Mouse (Mus musculus): ENCODE data around the gene Gpr35. TPM values are rescaled to one million over a fixed set of nuclear protein-coding genes. Genes with fewer than 3 reads are reported as not detected.
"Not testable (repeated sequence)": the region's sequence is repeated elsewhere in the genome, so short reads cannot be mapped to it uniquely, and the experiment has no call there.

The Gpr35 gene
- polyA plus RNA-seq, 1 experiment, result 1.0 TPM

- H3K79me2 ChIP-seq (ENCODE audit: control insufficient read depth, insufficient read depth), result peaks cover 22% of the 10 kb centered on the region
- peaks cover 6% of the 10 kb centered on the region for H3K36me3 ChIP-seq (ENCODE audit: control insufficient read depth, insufficient read depth)
- TF ChIP-seq POLR2AphosphoS2 (IDR thresholded peaks at IDR 0.05; ENCODE audit: insufficient read length, low read depth) (no peak), USF1 (IDR thresholded peaks at IDR 0.05; ENCODE audit: low read depth) (no peak), E2F4 (IDR thresholded peaks at IDR 0.05; ENCODE audit: insufficient read depth) (no peak), TCF3 (IDR thresholded peaks at IDR 0.05; ENCODE audit: insufficient read length, low read depth) (no peak), SRF (IDR thresholded peaks at IDR 0.05; ENCODE audit: control insufficient read depth, insufficient read length, low read depth) (no peak), CEBPB (IDR thresholded peaks at IDR 0.05; ENCODE audit: insufficient read depth, poor library complexity, severe bottlenecking) (no peak), MYOD1 (IDR thresholded peaks at IDR 0.05; ENCODE audit: control insufficient read depth in 1 of 3, insufficient read length in 2 of 3, low read depth in 2 of 3) (no peak), MYOG (IDR thresholded peaks at IDR 0.05; ENCODE audit: control insufficient read depth in 1 of 3, insufficient read depth in 1 of 3, insufficient read length in 2 of 3, low read depth in 2 of 3) (no peak), MAX (IDR thresholded peaks at IDR 0.05; ENCODE audit: low read depth) (no peak), REST (IDR thresholded peaks at IDR 0.05; ENCODE audit: insufficient read depth, insufficient read length) (no peak), POLR2A (IDR thresholded peaks at IDR 0.05; ENCODE audit: insufficient read length, low read depth) (no peak), TCF12 (IDR thresholded peaks at IDR 0.05; ENCODE audit: insufficient read depth, poor library complexity, severe bottlenecking) (no peak)
- H3K27me3 ChIP-seq (ENCODE audit: control insufficient read depth, insufficient read depth, insufficient read length), result no peaks in the 10 kb centered on the region
- H3K4me2 ChIP-seq (ENCODE audit: low read depth), result no peak overlapping the region
- no peak overlapping the region for H3ac ChIP-seq (ENCODE audit: control insufficient read depth, insufficient read length)
- no peak overlapping the region for H3K4me3 ChIP-seq
Measured at GRCm38 (mm10) chr1:92939746-92940145, 10.9 kb upstream of the Gpr35 start.

- peaks cover 6% of the 10 kb centered on the region for H3K36me3 ChIP-seq (ENCODE audit: control insufficient read depth, insufficient read depth)
- TF ChIP-seq TCF3 (IDR thresholded peaks at IDR 0.05; ENCODE audit: insufficient read length, low read depth) (no peak), SRF (IDR thresholded peaks at IDR 0.05; ENCODE audit: control insufficient read depth, insufficient read length, low read depth) (no peak), REST (IDR thresholded peaks at IDR 0.05; ENCODE audit: insufficient read depth, insufficient read length) (no peak), CEBPB (IDR thresholded peaks at IDR 0.05; ENCODE audit: insufficient read depth, poor library complexity, severe bottlenecking) (no peak)
- H3K79me2 ChIP-seq (ENCODE audit: control insufficient read depth, insufficient read depth), result no peaks in the 10 kb centered on the region
- no peak overlapping the region for H3K4me2 ChIP-seq (ENCODE audit: low read depth)
- no peak overlapping the region for H3ac ChIP-seq (ENCODE audit: control insufficient read depth, insufficient read length)
- H3K4me3 ChIP-seq, result no peak overlapping the region
- H3K27me3 ChIP-seq (ENCODE audit: control insufficient read depth, insufficient read depth, insufficient read length), result no peaks in the 10 kb centered on the region
Measured at GRCm38 (mm10) chr1:92943219-92943989, 7.3 kb upstream of the Gpr35 start.

GRCm38 (mm10) chr1:92947966-92948365 is 2.7 kb upstream of the Gpr35 start:
- TF ChIP-seq SRF (IDR thresholded peaks at IDR 0.05; ENCODE audit: control insufficient read depth, insufficient read length, low read depth), result no peak
- TF ChIP-seq E2F4 (IDR thresholded peaks at IDR 0.05; ENCODE audit: insufficient read depth), result no peak
- TF ChIP-seq TCF12 (IDR thresholded peaks at IDR 0.05; ENCODE audit: insufficient read depth, poor library complexity, severe bottlenecking), result no peak
- no peaks in the 10 kb centered on the region for H3K27me3 ChIP-seq (ENCODE audit: control insufficient read depth, insufficient read depth, insufficient read length)
- no peak overlapping the region for H3ac ChIP-seq (ENCODE audit: control insufficient read depth, insufficient read length)
- no peaks in the 10 kb centered on the region for H3K36me3 ChIP-seq (ENCODE audit: control insufficient read depth, insufficient read depth)
- no peaks in the 10 kb centered on the region for H3K79me2 ChIP-seq (ENCODE audit: control insufficient read depth, insufficient read depth)
- no peak overlapping the region for H3K4me3 ChIP-seq
- H3K4me2 ChIP-seq (ENCODE audit: low read depth), result no peak overlapping the region

- Histone ChIP-seq H3K36me3 (ENCODE audit: control insufficient read depth, insufficient read depth) (no peaks in the 10 kb centered on the region), H3K27me3 (ENCODE audit: control insufficient read depth, insufficient read depth, insufficient read length) (no peaks in the 10 kb centered on the region), H3ac (ENCODE audit: control insufficient read depth, insufficient read length) (no peak overlapping the region), H3K4me3 (no peak overlapping the region), H3K79me2 (ENCODE audit: control insufficient read depth, insufficient read depth) (no peaks in the 10 kb centered on the region), H3K4me2 (ENCODE audit: low read depth) (no peak overlapping the region)
- no peak for TF ChIP-seq SRF (IDR thresholded peaks at IDR 0.05; ENCODE audit: control insufficient read depth, insufficient read length, low read depth)
- TF ChIP-seq TCF12 (IDR thresholded peaks at IDR 0.05; ENCODE audit: insufficient read depth, poor library complexity, severe bottlenecking), result no peak
- no peak for TF ChIP-seq REST (IDR thresholded peaks at IDR 0.05; ENCODE audit: insufficient read depth, insufficient read length)
- no peak for TF ChIP-seq POLR2A (IDR thresholded peaks at IDR 0.05; ENCODE audit: insufficient read length, low read depth)
- TF ChIP-seq E2F4 (IDR thresholded peaks at IDR 0.05; ENCODE audit: insufficient read depth), result no peak
- TF ChIP-seq POLR2AphosphoS2 (IDR thresholded peaks at IDR 0.05; ENCODE audit: insufficient read length, low read depth), result no peak
- no peak for TF ChIP-seq CEBPB (IDR thresholded peaks at IDR 0.05; ENCODE audit: insufficient read depth, poor library complexity, severe bottlenecking)
- no peak for TF ChIP-seq TCF3 (IDR thresholded peaks at IDR 0.05; ENCODE audit: insufficient read length, low read depth)
- no peak for TF ChIP-seq MAX (IDR thresholded peaks at IDR 0.05; ENCODE audit: low read depth)
- TF ChIP-seq USF1 (IDR thresholded peaks at IDR 0.05; ENCODE audit: low read depth), result no peak
- no peak for TF ChIP-seq MYOD1 (IDR thresholded peaks at IDR 0.05; ENCODE audit: control insufficient read depth in 1 of 3, insufficient read length in 2 of 3, low read depth in 2 of 3)
- no peak for TF ChIP-seq MYOG (IDR thresholded peaks at IDR 0.05; ENCODE audit: control insufficient read depth in 1 of 3, insufficient read depth in 1 of 3, insufficient read length in 2 of 3, low read depth in 2 of 3)
Measured at GRCm38 (mm10) chr1:92949426-92949825, 1.2 kb upstream of the Gpr35 start.

- Histone ChIP-seq H3K27me3 (ENCODE audit: control insufficient read depth, insufficient read depth, insufficient read length) (peaks cover 5% of the 10 kb centered on the region), H3K79me2 (ENCODE audit: control insufficient read depth, insufficient read depth) (no peaks in the 10 kb centered on the region), H3K4me2 (ENCODE audit: low read depth) (no peak overlapping the region), H3K36me3 (ENCODE audit: control insufficient read depth, insufficient read depth) (no peaks in the 10 kb centered on the region), H3K4me3 (no peak overlapping the region), H3ac (ENCODE audit: control insufficient read depth, insufficient read length) (no peak overlapping the region)
- no peak for TF ChIP-seq POLR2AphosphoS2 (IDR thresholded peaks at IDR 0.05; ENCODE audit: insufficient read length, low read depth)
- TF ChIP-seq SRF (IDR thresholded peaks at IDR 0.05; ENCODE audit: control insufficient read depth, insufficient read length, low read depth), result no peak
Measured at GRCm38 (mm10) chr1:92953641-92954040, 3.0 kb downstream of the Gpr35 start.

GRCm38 (mm10) chr1:92956571-92957335 is 6.1 kb downstream of the Gpr35 start:
- H3K4me2 ChIP-seq (ENCODE audit: low read depth), result peak overlapping the region; percentile 36
- not testable (repeated sequence) for H3ac ChIP-seq (ENCODE audit: control insufficient read depth, insufficient read length); H3K79me2 ChIP-seq (ENCODE audit: control insufficient read depth, insufficient read depth); H3K36me3 ChIP-seq (ENCODE audit: control insufficient read depth, insufficient read depth); H3K4me3 ChIP-seq
- peaks cover 21% of the 10 kb centered on the region for H3K27me3 ChIP-seq (ENCODE audit: control insufficient read depth, insufficient read depth, insufficient read length)
